Mouse (Mus musculus) testis, adult 2 months (tissue): Measurements from ENCODE around the gene 1700003E16Rik.

Experiments used
- CTCF ChIP-seq: fragments of 200-500 bp; IDR thresholded peaks from 2 replicates; pipeline ENCODE4 v1.5.1; 2012; ENCODE audit warnings: low read depth, mild to moderate bottlenecking, inconsistent platforms, low read length, moderate library complexity; ENCODE audit not compliant: control insufficient read depth, insufficient read depth, insufficient replicate concordance
- POLR2A ChIP-seq: fragments of 200-500 bp; IDR thresholded peaks from 2 replicates; pipeline ENCODE4 v1.6.1; 2012; ENCODE audit warnings: low read depth, mild to moderate bottlenecking, inconsistent platforms, low read length, moderate library complexity; ENCODE audit not compliant: control insufficient read depth

- TF ChIP-seq CTCF (no peak), POLR2A (no peak)
These were observed 8.9 kb upstream of the 1700003E16Rik start for GRCm38 (mm10) chr6:83147280-83147679.
